Mouse (Mus musculus) lung, postnatal 0 days (tissue): ENCODE data around the gene Atp13a5. TPM values are rescaled to one million over a fixed set of nuclear protein-coding genes. Genes with fewer than 3 reads are reported as not detected.
A peak's percentile ranks its signal among the peaks of the same experiment; 100 is the strongest.

Experiments
- ATAC-seq: fragments of 200-750 bp; cut with Nextera tagmentation; 2 replicates; pipeline ENCODE4 v1.8.0; 2017; ENCODE audit warnings: moderate library complexity
- DNase-seq: peaks from one replicate; pipeline ENCODE4 v3.0.0-alpha.2; 2016; ENCODE audit warnings: low spot score
- H3K27ac ChIP-seq: fragments of 300-500 bp; sonication (generic); 2 replicates; pipeline ENCODE4 v1.5.1; 2014; ENCODE audit warnings: antibody characterized with exemption, mild to moderate bottlenecking, low read length, mixed read lengths
- H3K27me3 ChIP-seq: fragments of 300-500 bp; sonication (generic); replicated peaks from 2 replicates; pipeline ENCODE4 v1.6.1; 2014; ENCODE audit warnings: low read length, mixed read lengths; ENCODE audit not compliant: insufficient read depth
- H3K36me3 ChIP-seq: fragments of 300-500 bp; sonication (generic); 2 replicates; pipeline ENCODE4 v1.6.1; 2014; ENCODE audit warnings: low read length, mixed read lengths; ENCODE audit not compliant: insufficient read depth
- H3K4me1 ChIP-seq: fragments of 300-500 bp; sonication (generic); 2 replicates; pipeline ENCODE4 v1.6.1; 2014; ENCODE audit warnings: antibody characterized with exemption, low read depth, low read length, mixed read lengths; ENCODE audit not compliant: insufficient read depth
- H3K4me2 ChIP-seq: fragments of 300-500 bp; sonication (generic); replicated peaks from 2 replicates; pipeline ENCODE4 v1.6.1; 2014; ENCODE audit warnings: low read depth, mild to moderate bottlenecking, low read length, moderate library complexity, mixed read lengths
- H3K4me3 ChIP-seq: fragments of 300-500 bp; sonication (generic); 2 replicates; pipeline ENCODE4 v1.5.1; 2014; ENCODE audit warnings: low read depth, low read length
- H3K9ac ChIP-seq: fragments of 300-500 bp; sonication (generic); replicated peaks from 2 replicates; pipeline ENCODE4 v1.6.1; 2014; ENCODE audit warnings: low read depth, mild to moderate bottlenecking
- H3K9me3 ChIP-seq: fragments of 300-500 bp; sonication (generic); 2 replicates; pipeline ENCODE4 v1.6.1; 2016; ENCODE audit warnings: low read length, mixed read lengths
- CTCF ChIP-seq: IDR thresholded peaks from 2 replicates; pipeline ENCODE4 v1.5.1; 2016; ENCODE audit warnings: antibody characterized with exemption, mild to moderate bottlenecking
- EP300 ChIP-seq: IDR thresholded peaks from 2 replicates; pipeline ENCODE4 v1.6.1; 2016; ENCODE audit warnings: antibody characterized with exemption, mild to moderate bottlenecking, control low read depth
- WGBS: fragments of 180-500 bp; shearing (Covaris S2); extraction: QIAGEN DNeasy Blood & Tissue Kit; methylation state at CpG from one replicate; pipeline ENCODE4 v1.1.7; 2014; 5-methylcytosine and 5-hydroxymethylcytosine counted together
- polyA plus RNA-seq: library from polyadenylated mRNA; unstranded; fragments of >200 nt; fragmentation: Nextera tagmentation; extraction: Ambion mirVana; gene quantifications from 2 replicates; pipeline ENCODE4 v1.2.1, GENCODE M21; 2015

Atp13a5 gene
- polyA plus RNA-seq, 1 experiment from 2014 or later = 0.07 TPM

DNA sequence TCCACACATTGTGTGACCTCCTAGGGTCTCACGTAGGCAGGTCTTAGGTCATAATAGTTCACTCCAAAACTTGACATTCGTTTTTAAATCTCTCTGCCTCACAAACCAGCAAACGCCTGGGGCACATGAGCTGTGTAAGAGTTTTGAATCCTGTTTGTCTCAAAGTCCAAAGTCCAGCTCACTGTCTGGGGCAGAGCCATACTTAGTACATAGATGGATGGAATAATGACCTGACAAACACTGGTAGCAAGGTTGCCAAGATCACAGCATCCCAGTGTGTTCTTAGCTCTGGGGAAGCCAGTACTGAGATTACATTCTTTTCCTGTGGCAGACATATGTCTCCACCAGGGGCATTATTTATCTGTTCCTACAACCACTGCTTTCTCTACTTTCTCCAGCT lies 63.5 kb downstream of the Atp13a5 start:
- Histone ChIP-seq H3K4me2 (no peak overlapping the region), H3K4me1 (no peaks in the 10 kb centered on the region)
- 80% methylated on average over 3 of the region's 3 CpGs for WGBS

DNA sequence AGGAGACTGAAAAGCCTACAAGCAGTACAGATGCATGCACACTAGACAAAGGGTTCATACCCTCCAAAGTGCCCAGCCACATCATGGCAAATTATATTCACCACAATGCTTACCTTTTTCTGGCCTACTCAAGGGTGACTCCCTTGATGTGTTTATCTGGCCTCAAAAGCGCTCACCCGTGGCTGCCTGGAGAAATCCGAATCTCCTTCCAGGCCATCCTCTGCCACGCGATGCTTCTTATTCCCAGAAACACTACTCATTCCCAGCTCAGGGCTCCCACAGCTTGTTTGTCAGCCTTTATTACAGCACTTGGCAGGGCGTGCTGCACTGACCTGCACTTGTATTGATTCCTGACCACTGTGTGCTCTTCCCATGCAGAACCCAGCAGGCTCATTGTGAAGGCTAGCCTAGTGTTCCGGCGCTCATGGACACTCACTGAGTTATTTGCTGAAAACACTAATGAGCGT lies 80.9 kb downstream of the Atp13a5 start:
- no peak for ATAC-seq

More for the DNA sequence above, 63.5 kb downstream of the Atp13a5 start:
- H3K27ac ChIP-seq = no peak overlapping the region
- H3K9me3 ChIP-seq = no peaks in the 10 kb centered on the region
- H3K27me3 ChIP-seq = no peaks in the 10 kb centered on the region
- no peak for DNase-seq
- no peak for ATAC-seq
- no peak overlapping the region for H3K9ac ChIP-seq
- H3K4me3 ChIP-seq = no peak overlapping the region
- TF ChIP-seq CTCF (no peak), EP300 (no peak)
- no peaks in the 10 kb centered on the region for H3K36me3 ChIP-seq

GRCm38 (mm10) chr16:29280691-29281090 lies 97.8 kb downstream of the Atp13a5 start:
- ATAC-seq = no peak
- H3K9me3 ChIP-seq = no peaks in the 10 kb centered on the region
- no peak overlapping the region for H3K4me2 ChIP-seq
- H3K4me1 ChIP-seq = no peaks in the 10 kb centered on the region
- WGBS = 77% methylated on average over 5 of the region's 5 CpGs
- DNase-seq = no peak
- no peak overlapping the region for H3K27ac ChIP-seq
- no peaks in the 10 kb centered on the region for H3K36me3 ChIP-seq
- no peaks in the 10 kb centered on the region for H3K27me3 ChIP-seq
- no peak overlapping the region for H3K9ac ChIP-seq
- TF ChIP-seq EP300 (no peak), CTCF (no peak)
- H3K4me3 ChIP-seq = no peak overlapping the region

More for the DNA sequence above, 80.9 kb downstream of the Atp13a5 start:
- Histone ChIP-seq H3K9ac (no peak overlapping the region), H3K9me3 (no peaks in the 10 kb centered on the region), H3K36me3 (no peaks in the 10 kb centered on the region), H3K4me3 (no peak overlapping the region), H3K27ac (no peak overlapping the region), H3K4me1 (no peaks in the 10 kb centered on the region), H3K4me2 (no peak overlapping the region), H3K27me3 (no peaks in the 10 kb centered on the region)
- DNase-seq = no peak
- TF ChIP-seq EP300 (no peak), CTCF (no peak)
- 74% methylated on average over 9 of the region's 9 CpGs for WGBS

DNA sequence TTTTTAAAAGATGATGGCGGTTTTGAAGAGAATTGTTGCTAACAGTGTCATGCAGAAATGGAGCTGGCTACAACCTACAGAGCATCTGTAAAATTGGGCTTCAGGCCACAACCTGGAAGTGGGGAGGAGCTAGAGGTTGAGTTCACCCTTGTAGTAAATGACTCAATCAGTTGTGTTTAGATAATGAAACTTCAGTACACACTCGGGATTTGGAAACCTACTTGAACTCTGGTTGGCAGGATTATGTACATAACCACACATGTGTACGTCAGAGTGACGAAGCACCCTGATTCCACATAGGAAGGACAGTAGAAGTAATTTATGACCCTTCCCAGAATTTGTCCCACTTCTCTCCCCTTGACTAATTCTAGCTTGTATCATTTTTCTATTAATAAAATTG lies 124.2 kb downstream of the Atp13a5 start:
- 45% methylated on average over 4 of the region's 4 CpGs for WGBS
- Histone ChIP-seq H3K9me3 (no peaks in the 10 kb centered on the region), H3K9ac (no peak overlapping the region), H3K4me3 (no peak overlapping the region), H3K27me3 (no peaks in the 10 kb centered on the region), H3K4me1 (no peaks in the 10 kb centered on the region), H3K36me3 (no peaks in the 10 kb centered on the region), H3K4me2 (no peak overlapping the region), H3K27ac (no peak overlapping the region)
- DNase-seq = peak; percentile 11
- TF ChIP-seq EP300 = no peak
- no peak for TF ChIP-seq CTCF
- ATAC-seq = no peak

GRCm38 (mm10) chr16:29235951-29236350 lies 142.6 kb downstream of the Atp13a5 start:
- no peaks in the 10 kb centered on the region for H3K4me1 ChIP-seq
- no peak overlapping the region for H3K27ac ChIP-seq
- H3K9me3 ChIP-seq = no peaks in the 10 kb centered on the region
- H3K36me3 ChIP-seq = no peaks in the 10 kb centered on the region
- ATAC-seq (no peak), DNase-seq (no peak)
- WGBS = 77% methylated on average over 5 of the region's 5 CpGs
- no peak overlapping the region for H3K4me2 ChIP-seq
- no peak for TF ChIP-seq EP300
- no peak for TF ChIP-seq CTCF
- H3K4me3 ChIP-seq = no peak overlapping the region
- no peaks in the 10 kb centered on the region for H3K27me3 ChIP-seq
- H3K9ac ChIP-seq = no peak overlapping the region

DNA sequence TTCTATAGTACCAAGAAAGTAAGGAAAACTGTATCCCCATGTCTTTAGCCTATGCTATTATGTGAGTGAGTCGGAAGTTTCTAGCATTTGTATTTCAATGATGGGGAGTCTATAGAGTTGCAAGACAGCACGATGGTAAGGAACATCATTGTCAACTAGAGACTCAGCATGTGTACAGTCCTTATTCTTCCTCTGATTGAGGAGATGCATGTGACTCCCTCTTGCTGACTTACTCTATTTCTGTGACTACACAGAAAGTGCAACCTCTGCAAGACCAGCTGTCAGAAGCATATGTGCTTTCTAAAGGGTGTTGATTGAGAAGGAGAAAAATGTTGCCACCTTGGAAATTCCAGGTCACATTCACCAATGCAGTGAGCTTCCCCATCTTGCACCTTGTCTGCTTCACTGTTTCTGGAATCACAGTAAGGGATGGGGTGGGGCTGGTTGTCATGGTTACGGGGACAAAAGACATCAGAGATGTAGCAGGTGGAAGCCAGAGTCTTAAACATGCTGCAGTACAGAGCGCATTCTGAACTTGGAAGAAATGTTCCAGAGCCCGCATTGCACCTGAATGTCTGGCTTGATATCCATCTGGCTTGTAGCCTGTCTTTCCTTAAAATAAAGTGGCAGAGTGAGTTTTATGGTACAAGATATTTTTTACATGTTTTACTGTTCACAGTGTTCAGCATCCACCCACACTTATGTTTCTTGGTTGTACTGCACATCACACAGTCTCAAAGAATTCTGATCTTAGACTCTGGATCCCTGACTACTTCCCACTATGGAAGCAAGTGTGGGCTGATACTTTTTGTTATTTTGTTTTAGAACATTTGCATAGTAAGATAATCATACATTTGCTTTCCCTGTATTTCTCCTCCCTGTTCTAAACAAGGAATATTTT lies 161.9 kb downstream of the Atp13a5 start:
- Histone ChIP-seq H3K9ac (no peak overlapping the region), H3K4me3 (no peak overlapping the region), H3K4me1 (no peaks in the 10 kb centered on the region), H3K27me3 (no peaks in the 10 kb centered on the region), H3K9me3 (no peaks in the 10 kb centered on the region), H3K36me3 (no peaks in the 10 kb centered on the region), H3K4me2 (no peak overlapping the region), H3K27ac (no peak overlapping the region)
- WGBS = 81% methylated on average over 5 of the region's 5 CpGs
- no peak for TF ChIP-seq EP300
- TF ChIP-seq CTCF = no peak
- no peak for ATAC-seq
- DNase-seq = no peak
